Mouse (Mus musculus) right cerebral cortex, adult 2 months (tissue): ENCODE results near the gene Grm3.

Experiments
- DNase-seq, 2 experiments: peaks; one replicate each; pipeline ENCODE4 v3.0.0; 2021 to 2022; ENCODE audit warnings: low spot score in 2 of 2

Grm3 gene

GRCm38 (mm10) chr5:9623095-9623459, 101.9 kb downstream of the Grm3 start:
- no peak for DNase-seq

- no peak for DNase-seq
These were observed 102.5 kb downstream of the Grm3 start for GRCm38 (mm10) chr5:9622264-9623094.

DNA sequence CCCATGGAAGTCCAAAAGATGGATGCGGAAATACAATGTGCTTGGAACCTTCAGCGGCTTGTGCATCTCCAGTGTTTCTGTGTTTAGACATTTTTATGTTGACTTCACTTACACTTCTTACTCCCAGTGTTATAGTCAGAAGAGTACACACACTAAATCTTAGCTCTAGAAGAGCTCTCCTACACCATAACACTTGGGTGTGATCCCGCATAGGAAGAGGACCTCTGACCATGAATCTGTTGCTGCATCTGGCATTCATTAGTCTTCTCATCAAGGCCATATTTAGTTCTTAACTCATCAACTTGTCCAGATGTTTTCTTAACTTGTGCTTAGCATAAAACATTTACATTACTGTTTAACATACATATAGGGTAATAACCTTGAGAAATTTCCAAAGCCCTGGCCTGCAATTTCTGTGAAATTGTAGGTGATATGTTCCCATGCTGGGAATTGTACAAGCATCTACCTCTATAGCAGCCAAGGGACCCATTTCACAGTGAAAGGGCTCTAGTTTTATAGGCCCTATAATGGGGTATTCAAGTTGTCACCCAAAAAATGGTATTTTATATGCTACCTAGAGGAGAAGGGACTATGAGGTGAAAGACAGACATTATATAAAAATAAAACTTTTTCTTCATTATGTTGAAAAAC, 103.4 kb downstream of the Grm3 start:
- no peak for DNase-seq

- DNase-seq, result no peak
These were observed 145.9 kb downstream of the Grm3 start for GRCm38 (mm10) chr5:9579021-9579420.

GRCm38 (mm10) chr5:9578571-9578970, 146.4 kb downstream of the Grm3 start:
- no peak for DNase-seq

GRCm38 (mm10) chr5:9570946-9571345, 154.0 kb downstream of the Grm3 start:
- DNase-seq, result peak; percentile 31 to 53

DNA sequence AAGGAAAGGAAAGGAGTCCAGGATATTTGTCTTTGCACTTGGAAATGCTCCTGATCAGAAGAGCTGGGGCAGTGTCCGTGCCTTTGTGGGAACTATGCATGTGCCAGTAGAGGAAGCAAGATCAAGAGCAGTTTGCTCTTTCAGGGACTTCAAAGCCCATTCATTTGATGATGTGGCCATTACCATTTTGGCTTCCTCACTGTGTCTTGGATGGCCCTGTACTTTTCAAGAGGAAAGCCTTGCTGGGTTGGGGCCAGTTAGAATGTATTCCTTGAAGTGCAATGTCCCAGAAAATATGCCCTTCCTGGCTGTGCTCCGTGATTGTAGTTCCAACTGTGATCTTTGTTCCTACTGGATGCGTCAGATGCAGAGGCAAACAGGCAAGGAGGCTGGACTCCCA, 167.3 kb downstream of the Grm3 start:
- DNase-seq, result peak; percentile 30 to 52

- DNase-seq, result peak; percentile 55 to 57
These were observed 184.0 kb downstream of the Grm3 start for GRCm38 (mm10) chr5:9540822-9541557.

- peak in 1 of 2 experiments; percentile 22 for DNase-seq
These were observed 199.5 kb downstream of the Grm3 start for GRCm38 (mm10) chr5:9525507-9525906.

DNA sequence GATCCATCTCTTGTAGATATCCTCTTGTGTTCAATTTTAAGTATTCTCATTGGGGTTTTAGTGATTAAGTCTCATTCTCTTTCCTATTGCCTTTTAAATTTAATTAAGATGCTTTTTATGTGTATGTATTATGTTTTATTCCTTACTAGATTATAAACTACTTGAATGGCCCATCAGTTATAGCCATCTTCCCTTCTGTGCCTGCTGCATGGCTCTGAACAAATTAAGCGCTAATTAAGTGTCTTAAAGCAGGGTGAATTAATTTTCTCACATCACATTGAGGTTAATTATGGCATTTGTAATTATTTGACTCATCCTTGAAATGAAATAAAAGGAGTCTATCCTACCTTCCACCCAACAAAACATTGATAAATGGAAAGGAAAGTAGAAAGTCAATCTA, 213.9 kb downstream of the Grm3 start:
- DNase-seq, result no peak

GRCm38 (mm10) chr5:9497235-9497634, 227.7 kb downstream of the Grm3 start:
- DNase-seq, result no peak

DNA sequence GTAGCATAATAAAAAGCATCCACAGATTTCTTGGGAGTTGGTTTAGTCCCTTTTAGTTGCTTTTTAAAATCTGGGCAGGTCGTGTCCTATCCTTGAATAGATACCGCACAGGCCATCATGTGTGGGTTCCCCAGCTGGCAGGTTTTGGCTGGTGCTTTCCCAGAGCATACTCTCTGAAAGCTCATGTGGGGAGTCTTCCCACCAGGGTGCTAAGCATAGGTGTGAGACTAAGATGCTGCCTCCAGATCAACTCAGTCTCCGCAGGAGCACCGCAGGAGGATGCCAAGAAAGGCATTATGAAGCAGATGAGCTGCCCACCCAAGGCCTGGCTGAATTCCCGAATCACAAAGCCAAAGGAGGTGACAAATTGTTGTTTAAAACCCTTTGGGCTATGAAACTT, 229.5 kb downstream of the Grm3 start:
- peak; percentile 67 to 73 for DNase-seq

DNA sequence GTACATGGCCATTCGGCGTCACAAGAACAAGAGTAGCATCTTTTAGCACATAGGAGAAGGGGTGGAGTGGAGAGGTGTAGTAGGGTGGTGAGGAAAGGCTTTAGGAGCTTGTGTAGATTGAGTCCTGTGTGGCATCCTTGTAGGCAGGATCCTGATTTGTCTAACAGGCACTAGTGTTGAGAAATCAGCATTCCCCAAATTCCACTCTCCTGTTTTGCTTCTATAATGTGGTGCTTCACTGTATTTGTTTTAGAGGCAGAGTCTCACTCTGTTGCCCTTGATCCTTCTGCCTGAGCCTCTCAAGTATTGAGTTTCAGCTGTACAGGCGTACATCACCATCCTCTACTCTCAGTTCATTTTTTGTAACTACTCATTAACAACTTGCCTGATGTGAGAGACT, 247.4 kb downstream of the Grm3 start:
- DNase-seq, result no peak

DNA sequence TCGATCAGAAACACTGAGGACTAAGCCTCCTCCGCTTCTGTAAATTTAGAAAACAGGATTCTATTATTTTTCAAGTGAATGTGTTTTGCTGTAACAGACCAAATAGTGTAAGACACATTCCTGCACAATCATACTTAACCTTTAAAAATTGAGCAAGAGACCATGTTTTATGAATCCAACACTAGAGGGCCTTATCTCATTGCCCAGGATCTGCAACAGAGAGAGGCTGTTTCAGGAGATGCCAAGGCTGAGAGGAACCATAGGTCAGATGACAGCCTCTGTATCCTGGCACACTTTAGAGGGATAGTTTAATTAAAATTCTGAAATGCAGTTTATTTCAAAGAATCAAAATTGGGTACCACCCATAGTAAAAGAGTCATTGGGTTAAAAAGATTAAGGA, 271.7 kb downstream of the Grm3 start:
- no peak for DNase-seq

DNA sequence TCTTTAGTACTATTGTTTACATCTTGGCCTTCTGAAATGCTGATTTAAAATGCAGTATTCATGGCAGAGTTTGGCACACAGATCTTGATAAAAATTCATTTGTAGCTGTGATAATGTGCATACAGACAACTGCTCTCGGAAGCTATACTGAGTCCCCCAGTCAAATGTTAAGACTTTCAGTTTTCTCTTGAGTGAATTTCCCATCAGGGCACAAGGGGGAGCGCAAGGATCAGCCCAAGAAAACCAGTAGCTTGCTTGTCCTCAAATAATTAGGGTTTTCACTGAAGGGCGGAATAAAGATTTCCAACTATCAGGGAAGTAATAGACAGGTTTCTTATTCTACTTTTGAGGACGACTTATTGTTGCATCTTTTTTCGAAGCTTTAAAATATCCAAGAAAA, 275.4 kb downstream of the Grm3 start:
- DNase-seq, result peak; percentile 62 to 67

DNA sequence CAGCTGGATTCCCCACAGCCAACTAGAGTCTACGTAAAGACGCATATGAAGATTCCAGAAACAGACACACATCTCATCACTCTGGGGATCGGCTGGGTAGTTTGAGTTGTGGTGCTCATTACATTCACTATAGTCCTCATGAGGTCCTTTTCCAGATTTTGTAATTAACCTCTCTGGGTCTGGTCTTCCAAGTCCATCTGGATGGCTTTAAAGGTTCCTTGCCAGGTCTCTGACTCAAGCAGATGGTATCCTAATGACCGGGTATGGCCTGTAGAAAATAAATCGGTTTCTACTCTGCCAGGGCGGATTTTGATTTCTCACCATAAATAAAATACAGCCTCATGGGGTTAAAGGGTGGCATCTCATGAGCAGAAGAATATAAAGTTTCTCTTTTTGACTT, 276.0 kb downstream of the Grm3 start:
- no peak for DNase-seq

- no peak for DNase-seq
These were observed 278.8 kb downstream of the Grm3 start for GRCm38 (mm10) chr5:9446146-9446545.
